Mouse (Mus musculus) lung, embryonic 14.5 days (tissue): ENCODE results near the gene Ccl17. TPM values are rescaled to one million over a fixed set of nuclear protein-coding genes. Genes with fewer than 3 reads are reported as not detected.
"Not testable (repeated sequence)": the region's sequence is repeated elsewhere in the genome, so short reads cannot be mapped to it uniquely, and the experiment has no call there.

Experiments used
- ATAC-seq: fragments of 200-750 bp; cut with Nextera tagmentation; 2 replicates; pipeline ENCODE4 v1.8.0; 2017; ENCODE audit warnings: mild to moderate bottlenecking, moderate TSS enrichment, moderate library complexity; ENCODE audit not compliant: insufficient read depth
- DNase-seq: peaks from one replicate; pipeline ENCODE4 v3.0.0-alpha.2; 2015
- H3K27ac ChIP-seq: fragments of 300-500 bp; sonication (generic); 2 replicates; pipeline ENCODE4 v1.5.1; 2014; ENCODE audit warnings: low read depth, mild to moderate bottlenecking, moderate library complexity
- H3K27me3 ChIP-seq: fragments of 300-500 bp; sonication (generic); 2 replicates; pipeline ENCODE4 v1.6.1; 2014; ENCODE audit warnings: low read length, control low read depth; ENCODE audit not compliant: insufficient read depth
- H3K36me3 ChIP-seq: fragments of 300-500 bp; sonication (generic); 2 replicates; pipeline ENCODE4 v1.6.1; 2014; ENCODE audit warnings: control low read depth; ENCODE audit not compliant: insufficient read depth
- H3K4me1 ChIP-seq: fragments of 300-500 bp; sonication (generic); 2 replicates; pipeline ENCODE4 v1.6.1; 2014; ENCODE audit warnings: antibody characterized with exemption, control low read depth; ENCODE audit not compliant: insufficient read depth
- H3K4me2 ChIP-seq: fragments of 300-500 bp; sonication (generic); 2 replicates; pipeline ENCODE4 v1.6.1; 2014; ENCODE audit warnings: mild to moderate bottlenecking
- H3K4me3 ChIP-seq: fragments of 300-500 bp; sonication (generic); 2 replicates; pipeline ENCODE4 v1.5.1; 2014; ENCODE audit warnings: low read depth, low read length
- H3K9ac ChIP-seq: fragments of 300-500 bp; sonication (generic); 2 replicates; pipeline ENCODE4 v1.6.1; 2014
- H3K9me3 ChIP-seq: fragments of 300-500 bp; sonication (generic); 2 replicates; pipeline ENCODE4 v1.6.1; 2016; ENCODE audit warnings: low read depth, low read length, control low read depth
- CTCF ChIP-seq: IDR thresholded peaks from 2 replicates; pipeline ENCODE4 v1.5.1; 2016; ENCODE audit warnings: antibody characterized with exemption, low read depth
- WGBS: fragments of 180-500 bp; shearing (Covaris S2); extraction: QIAGEN DNeasy Blood & Tissue Kit; methylation state at CpG from one replicate; pipeline ENCODE4 v1.1.7; 2014; 5-methylcytosine and 5-hydroxymethylcytosine counted together
- polyA plus RNA-seq: library from polyadenylated mRNA; unstranded; fragments of >200 nt; fragmentation: Nextera tagmentation; extraction: Ambion mirVana; gene quantifications from 2 replicates; pipeline ENCODE4 v1.2.1, GENCODE M21; 2014

The Ccl17 gene
- polyA plus RNA-seq, 1 experiment from 2014 or later = not detected

GRCm38 (mm10) chr8:94826210-94826609, 16.0 kb downstream of the Ccl17 start:
- H3K9me3 ChIP-seq = no peaks in the 10 kb centered on the region
- no peak overlapping the region for H3K4me3 ChIP-seq
- no peaks in the 10 kb centered on the region for H3K27me3 ChIP-seq
- H3K4me2 ChIP-seq = no peak overlapping the region
- no peaks in the 10 kb centered on the region for H3K4me1 ChIP-seq
- 94% methylated on average over 5 of the region's 5 CpGs for WGBS
- H3K9ac ChIP-seq = no peak overlapping the region
- DNase-seq (no peak), ATAC-seq (no peak)
- no peak overlapping the region for H3K27ac ChIP-seq
- no peak for TF ChIP-seq CTCF
- H3K36me3 ChIP-seq = peaks cover 82% of the 10 kb centered on the region

- no peaks in the 10 kb centered on the region for H3K27me3 ChIP-seq
- ATAC-seq = no peak
- H3K9me3 ChIP-seq = no peaks in the 10 kb centered on the region
- no peak overlapping the region for H3K9ac ChIP-seq
- peaks cover 74% of the 10 kb centered on the region for H3K36me3 ChIP-seq
- H3K4me3 ChIP-seq = no peak overlapping the region
- DNase-seq = no peak
- no peak for TF ChIP-seq CTCF
- no peaks in the 10 kb centered on the region for H3K4me1 ChIP-seq
- H3K27ac ChIP-seq = no peak overlapping the region
- WGBS = 83% methylated on average over 6 of the region's 6 CpGs
- no peak overlapping the region for H3K4me2 ChIP-seq
These were observed 18.0 kb downstream of the Ccl17 start for GRCm38 (mm10) chr8:94828284-94828683.

DNA sequence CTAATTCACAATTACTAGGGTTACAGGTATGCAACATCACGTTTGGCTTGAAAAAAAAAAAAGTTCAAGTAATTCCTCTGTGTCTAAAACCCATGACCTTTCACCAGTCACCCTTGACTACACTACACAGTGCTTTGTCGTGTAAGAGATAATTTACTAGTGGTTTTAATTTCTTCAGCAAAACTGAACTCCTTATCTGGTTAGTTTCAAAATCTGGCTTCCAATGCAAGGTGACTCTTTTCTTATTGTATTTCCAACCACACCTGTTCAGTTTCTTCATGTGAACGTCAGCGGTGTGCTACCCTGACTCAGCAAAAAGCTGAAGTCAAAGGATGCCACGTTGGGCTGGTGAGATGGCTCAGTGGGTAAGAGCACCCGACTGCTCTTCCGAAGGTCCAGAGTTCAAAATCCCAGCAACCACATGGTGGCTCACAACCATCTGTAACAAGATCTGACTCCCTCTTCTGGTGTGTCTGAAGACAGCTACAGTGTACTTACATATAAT, 23.7 kb downstream of the Ccl17 start:
- ATAC-seq, H3K4me2 ChIP-seq, H3K9ac ChIP-seq, H3K9me3 ChIP-seq, DNase-seq, H3K4me3 ChIP-seq, H3K4me1 ChIP-seq, H3K27me3 ChIP-seq, H3K27ac ChIP-seq: not testable (repeated sequence)
- 75% methylated on average over 7 of the region's 7 CpGs for WGBS
- H3K36me3 ChIP-seq = peaks cover 25% of the 10 kb centered on the region

GRCm38 (mm10) chr8:94835751-94836150, 25.5 kb downstream of the Ccl17 start:
- H3K9ac ChIP-seq, H3K27me3 ChIP-seq, H3K9me3 ChIP-seq, H3K27ac ChIP-seq, ATAC-seq, DNase-seq, H3K4me3 ChIP-seq, H3K4me2 ChIP-seq, H3K4me1 ChIP-seq: not testable (repeated sequence)
- peaks cover 16% of the 10 kb centered on the region for H3K36me3 ChIP-seq
- 96% methylated on average over 13 of the region's 13 CpGs for WGBS

- DNase-seq (no peak), ATAC-seq (no peak)
- H3K4me2 ChIP-seq = peak overlapping the region; percentile 72
- H3K9me3 ChIP-seq = no peaks in the 10 kb centered on the region
- peaks cover 9% of the 10 kb centered on the region for H3K36me3 ChIP-seq
- TF ChIP-seq CTCF = no peak
- 59% methylated on average over 11 of the region's 11 CpGs for WGBS
- peak overlapping the region; percentile 80 for H3K9ac ChIP-seq
- H3K27ac ChIP-seq = no peak overlapping the region
- H3K4me1 ChIP-seq = peaks cover 6% of the 10 kb centered on the region
- peak overlapping the region; percentile 91 for H3K4me3 ChIP-seq
- no peaks in the 10 kb centered on the region for H3K27me3 ChIP-seq
These were observed 26.4 kb downstream of the Ccl17 start for GRCm38 (mm10) chr8:94836456-94837240.

GRCm38 (mm10) chr8:94837662-94838574, 27.7 kb downstream of the Ccl17 start, which contains the start of the genes Coq9 and Ciapin1:
TSS of gene Coq9 (plus strand) at chr8:94838321.
TSS of gene Ciapin1 (minus strand) at chr8:94838358.
- H3K27me3 ChIP-seq = no peaks in the 10 kb centered on the region
- H3K4me2 ChIP-seq = peak within 1 kb of the TSS; percentile 72
- peak within 1 kb of the TSS; percentile 80 for H3K27ac ChIP-seq
- H3K9ac ChIP-seq = peak within 1 kb of the TSS; percentile 80
- under 1% methylated on average over 82 of the region's 82 CpGs for WGBS
- DNase-seq (peak; percentile 98), ATAC-seq (peak; percentile 99)
- H3K36me3 ChIP-seq = no peaks in the 10 kb centered on the region
- peak within 1 kb of the TSS; percentile 91 for H3K4me3 ChIP-seq
- H3K4me1 ChIP-seq = peaks cover 6% of the 10 kb centered on the region
- H3K9me3 ChIP-seq = no peaks in the 10 kb centered on the region
- TF ChIP-seq CTCF = no peak

DNA sequence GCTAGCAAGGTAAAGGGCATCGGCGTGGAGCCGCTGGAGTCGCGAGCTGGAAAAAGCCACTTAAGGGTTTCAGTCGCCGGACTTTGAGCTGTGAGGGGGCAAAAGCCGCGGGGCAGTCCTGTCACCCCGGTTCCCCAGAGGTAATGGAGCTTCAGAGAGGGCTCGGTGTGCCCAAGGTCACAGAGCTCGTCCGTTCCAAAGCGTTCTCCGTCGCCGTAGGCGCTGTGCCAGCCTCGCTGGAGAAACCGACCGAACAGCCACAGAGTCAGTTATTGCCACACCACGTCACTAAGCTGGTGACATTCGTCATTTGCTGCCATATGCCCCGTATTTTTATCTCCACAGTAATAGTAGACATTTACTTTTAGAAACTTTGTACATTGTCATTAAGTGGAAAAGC, 28.3 kb downstream of the Ccl17 start:
- peak overlapping the region; percentile 80 for H3K9ac ChIP-seq
- H3K9me3 ChIP-seq = no peaks in the 10 kb centered on the region
- no peak for TF ChIP-seq CTCF
- peak overlapping the region; percentile 72 for H3K4me2 ChIP-seq
- H3K36me3 ChIP-seq = peaks cover 6% of the 10 kb centered on the region; the same call in 1 of the 2 replicates
- peaks cover 6% of the 10 kb centered on the region for H3K4me1 ChIP-seq
- H3K4me3 ChIP-seq = peak overlapping the region; percentile 91
- H3K27me3 ChIP-seq = no peaks in the 10 kb centered on the region
- peak overlapping the region; percentile 80 for H3K27ac ChIP-seq
- ATAC-seq (peak; percentile 58), DNase-seq (peak; percentile 76)
- WGBS = under 1% methylated on average over 24 of the region's 24 CpGs
